Mouse (Mus musculus) heart, embryonic 11.5 days (tissue): ENCODE data around the gene Cds1. TPM values are rescaled to one million over a fixed set of nuclear protein-coding genes. Genes with fewer than 3 reads are reported as not detected.

Source experiments
- ATAC-seq: fragments of 200-750 bp; cut with Nextera tagmentation; replicated peaks from 2 replicates; pipeline ENCODE4 v1.8.0; 2017; ENCODE audit warnings: moderate library complexity; ENCODE audit not compliant: insufficient number of reproducible peaks, low FRiP score, low TSS enrichment
- H3K27ac ChIP-seq: fragments of 300-500 bp; sonication (generic); 2 replicates; pipeline ENCODE4 v1.5.1; 2014; ENCODE audit warnings: mild to moderate bottlenecking, low read depth, low read length
- H3K27me3 ChIP-seq: fragments of 300-500 bp; sonication (generic); 2 replicates; pipeline ENCODE4 v1.6.1; 2014; ENCODE audit warnings: mild to moderate bottlenecking, low read length, mixed read lengths; ENCODE audit not compliant: control insufficient read depth, insufficient read depth
- H3K36me3 ChIP-seq: fragments of 300-500 bp; sonication (generic); 2 replicates; pipeline ENCODE4 v1.6.1; 2014; ENCODE audit warnings: mild to moderate bottlenecking, low read length, moderate library complexity, mixed read lengths; ENCODE audit not compliant: control insufficient read depth, insufficient read depth
- H3K4me1 ChIP-seq: fragments of 300-500 bp; sonication (generic); 2 replicates; pipeline ENCODE4 v1.6.1; 2014; ENCODE audit warnings: low read length; ENCODE audit not compliant: control insufficient read depth, insufficient read depth
- H3K4me2 ChIP-seq: fragments of 300-500 bp; sonication (generic); 2 replicates; pipeline ENCODE4 v1.6.1; 2014; ENCODE audit warnings: mild to moderate bottlenecking, moderate library complexity
- H3K4me3 ChIP-seq: fragments of 300-500 bp; sonication (generic); 2 replicates; pipeline ENCODE4 v1.5.1; 2014; ENCODE audit warnings: low read depth, low read length
- H3K9ac ChIP-seq: fragments of 300-500 bp; sonication (generic); 2 replicates; pipeline ENCODE4 v1.6.1; 2014; ENCODE audit warnings: mild to moderate bottlenecking, low read depth, low read length, moderate library complexity
- H3K9me3 ChIP-seq: fragments of 300-500 bp; sonication (generic); replicated peaks from 2 replicates; pipeline ENCODE4 v1.6.1; 2016; ENCODE audit warnings: low read length; ENCODE audit not compliant: control insufficient read depth
- WGBS: fragments of 180-500 bp; shearing (Covaris S2); extraction: QIAGEN DNeasy Blood & Tissue Kit; methylation state at CpG from one replicate; pipeline ENCODE4 v1.1.7; 2014; ENCODE audit not compliant: insufficient replicate concordance; 5-methylcytosine and 5-hydroxymethylcytosine counted together
- polyA plus RNA-seq: library from polyadenylated mRNA; unstranded; fragments of >200 nt; fragmentation: Nextera tagmentation; extraction: Ambion mirVana; gene quantifications from 2 replicates; pipeline ENCODE4 v1.2.1, GENCODE M21; 2014

Cds1 gene
- 0.52 and 0.60 TPM in 2 replicates for polyA plus RNA-seq

DNA sequence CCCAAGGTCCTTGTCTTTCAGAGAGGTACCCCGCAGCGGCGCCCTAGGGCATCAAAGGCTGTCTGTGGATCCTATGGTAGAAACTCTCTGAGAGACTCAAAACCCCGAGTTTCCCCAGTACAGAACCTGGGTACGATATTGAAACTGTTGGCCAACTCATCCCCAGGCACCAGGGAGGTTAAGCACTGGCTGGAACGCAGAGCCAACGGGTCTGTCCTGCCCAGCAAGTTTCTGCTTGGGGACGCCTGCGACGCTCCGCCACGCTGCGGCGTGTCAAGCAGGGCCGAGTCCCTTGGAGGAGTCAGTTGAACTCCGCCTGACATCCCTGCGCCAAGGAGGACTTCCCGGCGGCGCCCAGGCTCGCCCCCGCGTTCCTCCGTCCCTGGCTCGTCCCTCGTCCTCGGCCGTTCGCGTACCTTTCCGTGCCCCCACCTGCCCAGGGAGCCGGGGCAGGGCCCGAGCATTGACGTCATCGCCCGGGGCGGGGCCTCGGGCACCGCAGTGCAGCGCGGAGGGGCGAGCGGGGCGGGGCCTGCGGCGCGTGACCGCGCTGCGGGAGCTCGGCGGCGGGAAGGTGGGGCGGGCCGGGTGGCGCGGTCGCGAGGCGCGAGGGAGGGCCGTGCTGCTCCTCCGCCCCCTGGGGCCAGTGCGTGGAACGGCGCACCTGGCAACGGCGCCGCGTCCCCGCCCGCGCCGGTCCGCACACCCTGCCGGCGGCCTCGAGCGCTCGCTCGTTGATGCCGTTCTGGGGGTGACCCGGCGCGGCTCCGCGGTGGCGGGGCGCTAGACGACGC lies at the start of gene Cds1:
TSS of gene Cds1 (plus strand) at position 577 of the 794 bp plus-strand sequence.
- Histone ChIP-seq H3K4me2 (peak within 1 kb of the TSS; percentile 100), H3K9me3 (no peaks in the 10 kb centered on the region), H3K27ac (no peak within 1 kb of the TSS), H3K36me3 (no peaks in the 10 kb centered on the region), H3K4me3 (peak within 1 kb of the TSS; percentile 80), H3K4me1 (no peaks in the 10 kb centered on the region), H3K9ac (peak within 1 kb of the TSS; percentile 68), H3K27me3 (peaks cover 66% of the 10 kb centered on the region)
- peak; percentile 81 for ATAC-seq
- under 1% methylated on average over 76 of the region's 91 CpGs for WGBS

DNA sequence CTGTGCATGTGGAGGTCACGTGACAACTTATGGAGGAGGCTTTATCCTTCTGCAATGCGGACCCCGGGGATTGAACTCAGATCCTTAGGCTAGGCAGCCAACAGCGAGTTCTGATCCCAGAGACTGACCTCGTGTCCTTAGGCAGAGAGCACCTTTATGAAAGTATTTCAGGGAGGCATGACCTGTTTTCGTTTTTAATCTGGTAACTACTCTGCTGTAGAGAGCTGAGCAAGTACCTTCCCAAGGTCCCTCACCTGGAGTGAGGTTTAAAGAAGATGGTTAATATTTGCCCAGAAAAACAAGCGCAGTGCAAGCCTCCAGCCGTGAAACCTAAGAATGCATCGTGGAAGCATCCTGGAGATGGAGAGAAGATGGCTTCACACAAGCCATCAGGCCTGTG lies 40.7 kb upstream of the Cds1 start:
- H3K27ac ChIP-seq = no peak overlapping the region
- H3K27me3 ChIP-seq = no peaks in the 10 kb centered on the region
- no peaks in the 10 kb centered on the region for H3K4me1 ChIP-seq
- ATAC-seq = no peak
- no peaks in the 10 kb centered on the region for H3K36me3 ChIP-seq
- H3K4me2 ChIP-seq = no peak overlapping the region
- whole genome bisulfite sequencing = 86% methylated on average over 9 of the region's 9 CpGs
- no peak overlapping the region for H3K9ac ChIP-seq
- no peak overlapping the region for H3K4me3 ChIP-seq
- H3K9me3 ChIP-seq = no peaks in the 10 kb centered on the region

DNA sequence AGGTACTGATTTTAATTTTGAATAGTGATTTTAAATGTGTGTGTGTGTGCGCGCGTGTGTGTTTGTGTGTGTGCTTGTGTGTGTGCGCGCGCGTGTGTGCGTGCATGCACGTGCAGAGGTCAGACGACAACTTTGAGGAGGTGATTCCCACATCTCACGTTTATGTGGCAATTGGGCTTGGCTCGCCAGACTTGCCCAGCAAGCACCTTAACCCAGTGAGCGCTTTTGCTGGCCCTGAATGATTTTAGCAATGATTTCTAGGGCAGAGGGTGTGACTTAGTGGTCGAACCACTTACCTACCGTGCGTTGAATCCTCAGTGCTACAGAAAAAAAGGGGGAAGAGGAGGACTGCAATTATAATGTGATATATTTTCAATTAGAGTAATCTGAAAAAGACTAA lies 40.2 kb upstream of the Cds1 start:
- no peaks in the 10 kb centered on the region for H3K27me3 ChIP-seq
- WGBS = 91% methylated on average over 16 of the region's 16 CpGs
- no peaks in the 10 kb centered on the region for H3K36me3 ChIP-seq
- H3K9me3 ChIP-seq = no peaks in the 10 kb centered on the region
- no peaks in the 10 kb centered on the region for H3K4me1 ChIP-seq
- H3K4me2 ChIP-seq = no peak overlapping the region
- H3K27ac ChIP-seq = no peak overlapping the region
- H3K4me3 ChIP-seq = no peak overlapping the region
- no peak overlapping the region for H3K9ac ChIP-seq
- no peak for ATAC-seq

DNA sequence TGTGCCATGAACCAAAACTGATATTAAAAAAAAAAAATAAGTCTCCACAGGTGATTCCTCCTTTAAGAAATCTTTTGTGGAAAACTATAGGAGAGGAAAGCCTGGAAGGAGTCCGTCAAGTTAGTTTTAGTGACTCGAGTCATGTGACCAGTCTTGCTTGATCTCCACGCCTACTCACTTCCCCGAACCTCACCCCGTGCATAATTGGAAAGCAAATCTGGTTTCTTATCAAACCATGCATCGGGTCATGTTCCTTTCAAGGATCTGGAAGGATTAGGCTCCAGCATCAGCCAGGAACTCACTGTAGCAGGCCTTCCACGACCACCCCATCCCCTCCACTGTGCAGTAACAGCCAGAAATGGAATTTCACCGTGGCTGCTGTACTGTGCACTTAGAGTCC lies 39.2 kb upstream of the Cds1 start:
- Histone ChIP-seq H3K4me1 (no peaks in the 10 kb centered on the region), H3K9ac (no peak overlapping the region), H3K27me3 (no peaks in the 10 kb centered on the region), H3K9me3 (no peaks in the 10 kb centered on the region), H3K4me3 (no peak overlapping the region), H3K4me2 (no peak overlapping the region), H3K27ac (no peak overlapping the region), H3K36me3 (no peaks in the 10 kb centered on the region)
- WGBS = 74% methylated on average over 8 of the region's 8 CpGs
- no peak for ATAC-seq

DNA sequence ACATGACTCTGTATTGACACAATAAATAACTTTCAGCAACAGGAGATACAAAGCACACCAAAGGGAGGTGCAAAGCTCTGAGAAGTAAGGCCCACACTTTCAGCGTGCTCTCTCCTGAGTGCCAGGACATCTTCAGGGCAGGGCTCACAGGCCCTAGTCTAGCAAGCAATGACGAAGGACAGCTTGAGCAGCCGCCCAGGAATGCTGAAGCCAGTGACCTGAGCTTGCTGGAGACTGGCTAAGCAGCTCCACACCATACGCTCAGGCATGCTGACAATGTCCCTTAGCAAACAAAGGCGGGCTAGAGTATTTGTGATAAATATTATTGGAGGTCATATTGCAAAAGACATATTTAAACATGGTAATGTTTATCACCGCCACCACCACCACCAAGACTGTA lies 38.6 kb upstream of the Cds1 start:
- no peak for ATAC-seq
- no peak overlapping the region for H3K9ac ChIP-seq
- no peaks in the 10 kb centered on the region for H3K9me3 ChIP-seq
- no peaks in the 10 kb centered on the region for H3K4me1 ChIP-seq
- no peak overlapping the region for H3K4me2 ChIP-seq
- no peak overlapping the region for H3K27ac ChIP-seq
- WGBS = 77% methylated on average over 6 of the region's 6 CpGs
- H3K4me3 ChIP-seq = no peak overlapping the region
- H3K36me3 ChIP-seq = no peaks in the 10 kb centered on the region
- no peaks in the 10 kb centered on the region for H3K27me3 ChIP-seq

DNA sequence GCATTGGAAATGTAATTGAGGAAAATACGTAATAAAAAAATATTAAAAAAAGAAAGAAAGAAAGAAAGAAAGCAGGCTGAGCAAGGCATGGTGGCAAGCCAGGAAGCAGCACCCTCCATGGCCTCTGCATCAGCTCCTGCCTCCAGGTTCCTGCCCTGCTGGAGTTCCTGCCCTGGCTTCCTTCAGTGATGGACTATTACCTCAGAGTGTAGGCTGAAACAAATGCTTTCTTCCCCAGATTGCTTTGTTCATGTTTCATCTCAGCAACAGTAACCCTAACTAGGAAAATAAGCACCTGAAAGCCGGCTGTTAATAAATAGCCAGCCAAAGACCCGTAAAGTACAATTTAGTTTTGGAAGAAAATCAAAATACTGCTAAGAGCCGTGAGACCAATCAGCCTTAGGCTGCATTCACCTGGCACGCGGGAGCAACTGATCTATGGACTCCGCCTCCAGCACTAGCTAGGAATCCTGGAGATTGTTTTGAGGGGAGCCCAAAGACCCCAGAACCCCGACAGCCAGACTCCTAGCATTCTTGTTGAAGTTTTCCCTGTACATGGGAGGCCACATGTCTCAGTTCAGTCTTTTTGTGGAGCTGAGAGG lies 36.5 kb upstream of the Cds1 start:
- H3K27ac ChIP-seq = no peak overlapping the region
- no peaks in the 10 kb centered on the region for H3K4me1 ChIP-seq
- no peaks in the 10 kb centered on the region for H3K9me3 ChIP-seq
- 77% methylated on average over 8 of the region's 8 CpGs for WGBS
- ATAC-seq = no peak
- H3K27me3 ChIP-seq = no peaks in the 10 kb centered on the region
- H3K36me3 ChIP-seq = no peaks in the 10 kb centered on the region
- no peak overlapping the region for H3K9ac ChIP-seq
- H3K4me2 ChIP-seq = no peak overlapping the region
- no peak overlapping the region for H3K4me3 ChIP-seq

DNA sequence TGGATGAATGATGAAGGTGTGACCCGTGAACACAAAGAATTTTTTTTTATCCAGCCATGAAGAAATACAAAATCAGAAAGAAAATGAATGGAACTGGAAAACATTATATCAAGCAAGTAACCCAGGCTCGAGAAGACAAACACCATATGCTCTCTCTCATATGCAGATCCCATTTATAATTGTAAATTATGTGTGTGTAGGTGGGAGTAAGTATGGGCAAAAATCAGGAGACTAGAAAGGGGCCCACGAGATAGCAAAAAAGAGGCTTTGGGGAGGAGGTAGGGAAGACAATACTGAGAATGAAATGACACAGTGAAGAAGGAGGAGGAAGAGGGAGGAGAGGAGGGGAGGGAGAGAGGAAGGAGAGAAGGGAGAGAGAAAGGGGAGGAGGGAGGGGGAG lies 27.6 kb upstream of the Cds1 start:
- 71% methylated on average over 3 of the region's 3 CpGs for WGBS
- H3K4me3 ChIP-seq = no peak overlapping the region
- H3K27ac ChIP-seq = no peak overlapping the region
- H3K4me1 ChIP-seq = no peaks in the 10 kb centered on the region
- no peak overlapping the region for H3K4me2 ChIP-seq
- no peak overlapping the region for H3K9ac ChIP-seq
- H3K36me3 ChIP-seq = no peaks in the 10 kb centered on the region
- no peaks in the 10 kb centered on the region for H3K9me3 ChIP-seq
- no peaks in the 10 kb centered on the region for H3K27me3 ChIP-seq
- ATAC-seq = no peak

DNA sequence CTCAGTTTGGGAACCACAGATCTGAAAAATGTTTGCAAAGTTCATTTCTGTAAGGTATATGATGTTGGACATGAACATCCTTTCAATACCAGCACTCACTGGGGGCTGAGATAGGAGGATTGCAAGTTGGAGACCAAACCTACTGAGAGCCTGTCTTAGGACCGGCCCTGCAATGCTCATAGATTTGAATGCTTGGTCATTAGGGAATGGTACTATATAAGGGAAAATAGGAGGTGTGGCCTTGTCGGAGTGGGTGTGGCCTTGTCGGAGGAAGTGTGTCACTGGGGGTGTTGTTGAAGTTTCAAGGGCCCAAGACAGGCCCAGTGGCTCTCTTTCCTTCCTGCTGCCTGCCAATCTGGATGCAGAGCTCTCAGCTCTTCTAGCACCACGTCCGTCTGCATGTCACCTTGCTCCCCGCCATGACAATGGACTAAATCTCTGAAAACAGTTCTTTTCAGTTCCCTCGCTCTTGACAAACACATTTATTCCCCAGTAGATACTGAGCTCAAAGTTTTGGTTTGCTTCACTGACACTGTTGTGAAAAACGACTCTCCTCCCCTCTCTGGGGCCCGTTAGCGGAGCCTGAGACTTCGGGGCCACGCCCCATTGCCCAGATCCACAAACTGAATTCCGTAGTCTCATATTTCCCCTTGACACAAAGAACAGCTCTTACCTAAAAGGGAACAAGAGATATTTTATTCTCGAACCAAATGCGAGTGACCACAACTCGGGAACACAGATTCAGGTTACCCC lies 24.3 kb upstream of the Cds1 start:
- H3K27me3 ChIP-seq = no peaks in the 10 kb centered on the region
- no peak overlapping the region for H3K9ac ChIP-seq
- no peaks in the 10 kb centered on the region for H3K36me3 ChIP-seq
- ATAC-seq = no peak
- no peak overlapping the region for H3K4me3 ChIP-seq
- 83% methylated on average over 16 of the region's 16 CpGs for WGBS
- H3K4me2 ChIP-seq = no peak overlapping the region
- H3K4me1 ChIP-seq = no peaks in the 10 kb centered on the region
- no peak overlapping the region for H3K27ac ChIP-seq
- no peaks in the 10 kb centered on the region for H3K9me3 ChIP-seq
